In the genomic region with DNA sequence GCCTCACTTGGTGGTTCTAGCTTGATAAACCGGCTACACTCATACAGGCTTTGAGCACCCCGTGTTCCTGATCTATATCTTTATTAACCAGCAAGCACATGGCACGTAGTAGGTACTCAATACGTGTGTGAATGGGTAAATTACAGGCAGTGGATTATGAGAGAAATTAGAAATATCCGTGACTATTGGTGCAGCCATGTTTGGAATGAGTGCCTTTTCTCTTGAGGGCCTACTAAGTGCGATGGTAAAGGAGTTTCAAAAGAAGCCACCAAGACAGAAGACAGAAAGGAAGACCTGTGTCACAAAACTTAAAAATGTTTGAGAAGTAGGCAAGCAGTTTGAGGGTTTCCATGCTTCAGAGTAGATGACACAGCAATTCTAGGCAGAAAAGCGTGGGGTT, we compare ENCODE assay signal across 15 mouse cellular contexts.
"Had no signal": no experiment of that assay in that cellular context is flagged by ENCODE, and none has a peak within 500 bp of the region (broad histone marks: within the 10 kb centered on the region; RNA-seq: fewer than 3 reads in every experiment).

No protein-coding gene starts in this region.

- H3K27ac ChIP-seq: neural tube, embryonic 15.5 days; stomach, embryonic 15.5 days; stomach, postnatal 0 days had no signal

- H3K9me3 ChIP-seq: neural tube, embryonic 15.5 days; stomach, embryonic 15.5 days had no signal

- H3K4me3 ChIP-seq: neural tube, embryonic 15.5 days; stomach, embryonic 15.5 days had no signal

- H3K4me2 ChIP-seq: neural tube, embryonic 15.5 days; stomach, embryonic 15.5 days had no signal

- H3K27me3 ChIP-seq: neural tube, embryonic 15.5 days; stomach, embryonic 15.5 days had no signal

- DNase-seq: retina, postnatal 1 day; right cerebral cortex, adult 18-20 months; right cerebral cortex, postnatal 14 days; right cerebral cortex, postnatal 25 days; right cerebral cortex, postnatal 4 days; spleen, adult 18-20 months; thymus, adult 18-20 months; thymus, adult 2 months; thymus, postnatal 14 days; thymus, postnatal 25 days; thymus, postnatal 36 days; thymus, postnatal 4 days had no signal

- H3K36me3 ChIP-seq: neural tube, embryonic 15.5 days; stomach, embryonic 15.5 days had no signal

- H3K9ac ChIP-seq: neural tube, embryonic 15.5 days; stomach, embryonic 15.5 days had no signal
